Mouse (Mus musculus) heart, embryonic 13.5 days (tissue): ENCODE measurements around the gene Speer4b. TPM values are rescaled to one million over a fixed set of nuclear protein-coding genes. Genes with fewer than 3 reads are reported as not detected.
"Not testable (repeated sequence)": the region's sequence is repeated elsewhere in the genome, so short reads cannot be mapped to it uniquely, and the experiment has no call there.

Experiments used
- ATAC-seq: fragments of 200-750 bp; cut with Nextera tagmentation; 2 replicates; pipeline ENCODE4 v1.8.0; 2017; ENCODE audit warnings: moderate TSS enrichment; ENCODE audit not compliant: insufficient number of reproducible peaks, low FRiP score, low TSS enrichment; ENCODE audit errors: extremely low read depth
- H3K27ac ChIP-seq: fragments of 300-500 bp; sonication (generic); replicated peaks from 2 replicates; pipeline ENCODE4 v1.5.1; 2015; ENCODE audit warnings: moderate library complexity, mild to moderate bottlenecking, inconsistent platforms
- H3K27me3 ChIP-seq: fragments of 300-500 bp; sonication (generic); replicated peaks from 2 replicates; pipeline ENCODE4 v1.6.1; 2015; ENCODE audit warnings: mild to moderate bottlenecking, inconsistent platforms
- H3K36me3 ChIP-seq: fragments of 300-500 bp; sonication (generic); 2 replicates; pipeline ENCODE4 v1.6.1; 2015; ENCODE audit warnings: mild to moderate bottlenecking, inconsistent platforms
- H3K4me1 ChIP-seq: fragments of 300-500 bp; sonication (generic); 2 replicates; pipeline ENCODE4 v1.6.1; 2015; ENCODE audit warnings: inconsistent platforms
- H3K4me2 ChIP-seq: fragments of 300-500 bp; sonication (generic); 2 replicates; pipeline ENCODE4 v1.6.1; 2015; ENCODE audit warnings: inconsistent platforms, mild to moderate bottlenecking, moderate library complexity
- H3K4me3 ChIP-seq: fragments of 300-500 bp; sonication (generic); 2 replicates; pipeline ENCODE4 v1.5.1; 2015; ENCODE audit warnings: moderate library complexity, mild to moderate bottlenecking, inconsistent platforms
- H3K9ac ChIP-seq: fragments of 300-500 bp; sonication (generic); 2 replicates; pipeline ENCODE4 v1.6.1; 2015; ENCODE audit warnings: inconsistent platforms, mild to moderate bottlenecking, moderate library complexity
- H3K9me3 ChIP-seq: fragments of 300-500 bp; sonication (generic); 2 replicates; pipeline ENCODE4 v1.6.1; 2016; ENCODE audit warnings: inconsistent platforms
- WGBS: fragments of 180-500 bp; shearing (Covaris S2); methylation state at CpG from one replicate; pipeline ENCODE4 v1.1.7; 2015; ENCODE audit warnings: mixed read lengths; 5-methylcytosine and 5-hydroxymethylcytosine counted together
- polyA plus RNA-seq: library from polyadenylated mRNA; unstranded; fragments of >200 nt; fragmentation: Nextera tagmentation; extraction: Ambion mirVana; gene quantifications from 2 replicates; pipeline ENCODE4 v1.2.1, GENCODE M21; 2015

Speer4b gene
- polyA plus RNA-seq = not detected in 2 replicates

DNA sequence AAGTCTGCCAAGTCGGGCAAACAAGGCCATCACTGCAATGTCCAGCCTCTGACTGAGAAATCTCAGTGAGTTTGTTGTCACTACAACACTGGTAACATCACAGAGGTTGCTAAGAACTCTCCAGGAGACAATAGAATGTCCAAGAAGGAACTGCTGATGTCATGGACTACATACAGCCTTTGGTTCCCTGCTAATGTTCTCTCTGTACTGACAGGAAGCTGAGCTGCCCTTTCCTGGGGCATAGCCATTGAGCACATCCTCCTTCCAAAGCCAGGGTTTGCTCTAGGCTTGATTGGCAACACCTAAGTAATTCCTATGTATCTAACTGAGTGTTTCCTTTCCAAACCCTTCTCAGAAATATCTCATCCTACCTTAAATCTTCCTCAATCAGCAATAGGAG lies at the start of gene Speer4b:
TSS of gene Speer4b (minus strand) at position 101 of the 400 bp plus-strand sequence.
- WGBS = 62% methylated on average over 1 of the region's 1 CpGs
- H3K9ac ChIP-seq, H3K36me3 ChIP-seq, H3K27ac ChIP-seq, H3K4me1 ChIP-seq, ATAC-seq, H3K27me3 ChIP-seq, H3K4me2 ChIP-seq, H3K9me3 ChIP-seq, H3K4me3 ChIP-seq: not testable (repeated sequence)

DNA sequence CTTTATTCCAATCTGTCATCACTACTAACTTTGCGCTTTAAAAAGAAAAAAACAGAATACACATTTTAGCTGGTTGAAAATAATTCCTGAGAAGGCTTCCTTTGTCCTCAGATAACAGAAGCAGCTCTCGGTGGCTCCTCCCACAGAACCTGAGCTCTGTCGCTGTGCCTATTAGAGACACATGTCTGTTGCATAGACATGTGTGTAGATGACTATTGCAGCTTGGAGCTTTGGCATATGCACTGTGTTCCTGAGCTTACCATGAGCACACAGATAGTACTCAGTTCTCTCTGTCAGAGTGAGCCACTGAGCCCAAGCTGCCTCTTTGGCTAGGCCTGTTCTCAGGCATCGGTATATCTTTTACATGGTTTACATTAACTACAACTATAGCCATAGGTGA lies 48.1 kb upstream of the Speer4b start:
- H3K4me3 ChIP-seq = no peak overlapping the region
- no peak overlapping the region for H3K9ac ChIP-seq
- no peaks in the 10 kb centered on the region for H3K4me1 ChIP-seq
- no peak for ATAC-seq
- no peaks in the 10 kb centered on the region for H3K36me3 ChIP-seq
- no peaks in the 10 kb centered on the region for H3K27me3 ChIP-seq
- H3K9me3 ChIP-seq = no peaks in the 10 kb centered on the region
- H3K27ac ChIP-seq = no peak overlapping the region
- H3K4me2 ChIP-seq = no peak overlapping the region
- 67% methylated on average over 4 of the region's 4 CpGs for WGBS

DNA sequence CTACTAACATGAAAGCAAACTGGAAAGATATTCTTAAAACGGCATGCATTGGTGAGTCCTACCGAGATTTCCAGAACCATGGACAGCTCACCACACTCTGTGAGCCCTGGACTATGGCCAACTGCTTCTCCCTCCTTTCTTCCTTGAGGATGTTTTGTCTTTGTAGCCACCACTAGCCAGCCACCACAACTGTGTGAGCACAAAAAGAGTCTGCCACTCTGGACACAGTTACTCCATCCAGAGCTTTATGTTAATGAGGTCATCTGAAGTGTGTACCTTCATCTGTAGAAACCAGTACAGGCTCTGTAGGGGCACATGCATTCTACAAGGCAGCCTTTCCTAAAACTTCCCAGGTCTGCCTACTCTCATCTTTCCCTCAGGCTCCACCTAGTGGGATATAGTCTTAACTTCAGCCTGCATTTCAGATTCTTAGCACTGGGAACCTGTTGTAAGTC lies 43.6 kb upstream of the Speer4b start:
- H3K9ac ChIP-seq = no peak overlapping the region
- H3K9me3 ChIP-seq = no peaks in the 10 kb centered on the region
- H3K27me3 ChIP-seq = no peaks in the 10 kb centered on the region
- no peak overlapping the region for H3K27ac ChIP-seq
- no peaks in the 10 kb centered on the region for H3K4me1 ChIP-seq
- WGBS = 11% methylated on average over 2 of the region's 2 CpGs
- H3K4me2 ChIP-seq = no peak overlapping the region
- no peaks in the 10 kb centered on the region for H3K36me3 ChIP-seq
- ATAC-seq = no peak
- no peak overlapping the region for H3K4me3 ChIP-seq

DNA sequence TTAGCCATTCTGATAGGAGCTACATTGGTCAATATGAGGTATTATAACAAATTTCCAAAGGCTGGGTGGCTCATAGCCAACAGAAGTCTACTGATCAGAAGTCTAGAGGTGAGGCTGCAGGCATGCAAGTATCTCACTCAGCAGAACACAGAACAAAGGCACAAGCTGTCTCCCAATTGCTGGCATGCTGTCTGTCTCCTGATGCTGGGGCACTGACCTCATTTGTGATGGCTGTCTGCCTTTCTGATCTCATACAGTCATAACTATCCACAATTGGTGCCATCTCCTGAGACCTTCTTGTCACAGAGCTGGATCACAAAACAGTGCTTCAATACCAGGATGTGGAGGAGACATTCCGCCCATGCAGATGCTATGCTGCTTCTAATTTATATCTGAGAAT lies 25.7 kb upstream of the Speer4b start:
- WGBS = 65% methylated on average over 1 of the region's 1 CpGs
- H3K9me3 ChIP-seq = no peaks in the 10 kb centered on the region
- no peaks in the 10 kb centered on the region for H3K36me3 ChIP-seq
- no peak for ATAC-seq
- no peak overlapping the region for H3K27ac ChIP-seq
- H3K9ac ChIP-seq = no peak overlapping the region
- no peak overlapping the region for H3K4me3 ChIP-seq
- no peaks in the 10 kb centered on the region for H3K27me3 ChIP-seq
- H3K4me2 ChIP-seq = no peak overlapping the region
- no peaks in the 10 kb centered on the region for H3K4me1 ChIP-seq

DNA sequence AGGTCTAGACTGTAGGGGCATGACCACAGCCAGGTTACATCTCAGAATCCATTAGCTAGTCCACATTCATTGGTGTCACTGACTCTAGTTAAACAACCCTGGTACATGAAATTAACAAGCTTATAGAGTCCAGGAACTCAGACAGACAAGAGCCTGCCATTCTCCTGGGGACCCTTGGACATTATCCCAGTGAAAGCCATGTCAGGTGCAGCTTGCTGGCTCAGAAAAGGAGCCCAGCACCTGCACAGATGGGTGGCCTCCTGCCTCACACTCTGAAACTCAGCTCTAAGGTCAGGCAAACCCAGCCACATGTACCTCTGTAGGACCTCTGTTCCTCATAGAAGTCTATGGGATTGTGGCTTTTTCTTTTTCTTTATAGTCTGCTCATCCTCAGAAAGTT lies 17.5 kb upstream of the Speer4b start:
- no peaks in the 10 kb centered on the region for H3K27me3 ChIP-seq
- H3K4me3 ChIP-seq = no peak overlapping the region
- H3K9ac ChIP-seq = no peak overlapping the region
- no peaks in the 10 kb centered on the region for H3K4me1 ChIP-seq
- no peak overlapping the region for H3K4me2 ChIP-seq
- no peaks in the 10 kb centered on the region for H3K36me3 ChIP-seq
- no peaks in the 10 kb centered on the region for H3K9me3 ChIP-seq
- ATAC-seq = no peak
- H3K27ac ChIP-seq = no peak overlapping the region

DNA sequence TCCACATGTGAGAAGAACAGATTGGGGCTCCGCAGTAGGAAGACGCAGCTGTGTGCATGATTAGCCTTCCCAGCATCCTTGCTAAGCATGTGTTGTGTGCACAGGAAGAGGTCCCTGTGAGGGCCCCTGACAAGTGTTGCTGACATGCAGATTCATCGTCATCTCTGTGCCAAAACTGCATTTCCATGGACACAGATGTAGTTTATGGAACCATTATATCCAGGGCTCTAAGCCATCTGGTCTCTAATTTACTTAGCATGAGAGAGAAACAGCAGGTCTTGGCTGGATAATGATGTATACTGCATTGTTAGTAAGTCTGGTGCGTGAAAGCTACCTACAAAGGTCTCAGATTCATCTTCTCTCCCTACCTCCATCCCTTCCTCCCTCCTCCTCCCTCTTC lies 10.3 kb downstream of the Speer4b start:
- Histone ChIP-seq H3K4me2 (no peak overlapping the region), H3K27ac (no peak overlapping the region), H3K36me3 (no peaks in the 10 kb centered on the region), H3K27me3 (no peaks in the 10 kb centered on the region), H3K9me3 (no peaks in the 10 kb centered on the region), H3K4me1 (no peaks in the 10 kb centered on the region), H3K9ac (no peak overlapping the region), H3K4me3 (no peak overlapping the region)
- 74% methylated on average over 4 of the region's 4 CpGs for WGBS
- ATAC-seq = no peak

DNA sequence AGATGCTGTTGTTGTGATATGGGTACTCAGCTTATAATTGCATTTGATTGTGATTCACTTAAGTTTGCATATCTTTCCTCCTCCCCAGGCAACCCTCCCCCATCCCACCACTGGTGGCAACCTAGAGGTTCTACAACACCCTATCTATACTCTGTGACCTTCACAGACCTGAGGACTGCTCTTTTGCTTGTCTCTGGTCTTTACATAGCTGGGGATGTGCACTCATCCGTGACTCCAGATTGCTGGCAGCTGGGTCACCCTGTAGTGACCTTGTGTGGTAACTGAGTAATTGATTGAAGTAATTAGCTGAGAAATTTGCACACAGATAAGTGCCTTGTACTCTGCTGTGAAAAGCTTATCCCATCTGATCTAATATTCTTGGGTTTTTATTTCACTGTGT lies 15.1 kb downstream of the Speer4b start:
- no peaks in the 10 kb centered on the region for H3K4me1 ChIP-seq
- no peaks in the 10 kb centered on the region for H3K9me3 ChIP-seq
- H3K4me3 ChIP-seq = no peak overlapping the region
- H3K27ac ChIP-seq = no peak overlapping the region
- H3K36me3 ChIP-seq = no peaks in the 10 kb centered on the region
- no peak overlapping the region for H3K9ac ChIP-seq
- H3K27me3 ChIP-seq = no peaks in the 10 kb centered on the region
- 47% methylated on average over 1 of the region's 1 CpGs for WGBS
- ATAC-seq = no peak
- no peak overlapping the region for H3K4me2 ChIP-seq

DNA sequence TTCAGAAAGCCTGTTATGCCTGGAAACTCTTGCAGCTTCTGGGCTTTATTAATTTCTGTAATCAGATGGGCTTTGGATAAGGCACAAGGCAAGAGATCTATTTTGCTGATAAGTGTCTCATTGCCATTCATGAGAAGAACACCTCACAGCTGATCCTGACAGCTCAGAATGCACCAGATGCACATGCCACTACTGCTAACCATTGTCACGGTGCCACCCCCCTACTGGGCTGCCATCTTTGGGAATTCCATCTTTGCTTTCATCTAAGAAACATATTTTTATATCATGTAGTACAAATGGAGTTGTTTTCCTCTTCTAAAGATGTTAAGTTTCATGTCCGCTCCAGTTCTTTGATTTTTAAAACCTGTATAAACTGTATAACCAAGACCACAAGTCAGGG lies 19.5 kb downstream of the Speer4b start:
- WGBS = 73% methylated on average over 2 of the region's 2 CpGs
- Histone ChIP-seq H3K27me3 (no peaks in the 10 kb centered on the region), H3K4me2 (no peak overlapping the region), H3K4me3 (no peak overlapping the region), H3K27ac (no peak overlapping the region), H3K9me3 (no peaks in the 10 kb centered on the region), H3K36me3 (no peaks in the 10 kb centered on the region), H3K9ac (no peak overlapping the region), H3K4me1 (no peaks in the 10 kb centered on the region)
- no peak for ATAC-seq

DNA sequence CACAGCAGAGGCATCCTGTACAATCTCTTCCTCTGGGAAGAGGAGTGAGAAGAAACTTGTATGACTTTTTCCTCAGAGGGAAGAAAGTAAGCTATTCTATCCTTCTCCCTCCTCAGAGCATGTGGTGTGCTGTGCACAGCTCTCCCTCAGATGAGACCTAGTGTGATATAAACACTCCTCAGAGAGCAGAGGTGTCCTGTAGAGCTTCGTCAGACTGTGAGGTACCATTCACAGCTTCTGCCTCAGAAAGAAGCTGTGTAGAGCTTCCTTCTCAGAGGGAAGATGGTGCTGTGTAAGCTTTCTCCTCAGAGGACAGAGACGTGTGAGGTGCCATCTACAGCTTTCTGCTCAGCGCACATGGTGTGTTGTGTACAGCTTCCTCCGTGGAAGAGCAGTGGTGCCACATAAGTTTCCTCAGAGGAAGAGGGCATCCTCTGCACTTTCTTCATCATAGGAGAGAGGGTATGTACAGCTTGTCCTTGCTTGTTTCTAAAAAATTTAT lies 26.2 kb downstream of the Speer4b start:
- H3K4me2 ChIP-seq = no peak overlapping the region
- ATAC-seq = no peak
- H3K4me1 ChIP-seq = no peaks in the 10 kb centered on the region
- WGBS = 70% methylated on average over 4 of the region's 4 CpGs
- no peaks in the 10 kb centered on the region for H3K36me3 ChIP-seq
- H3K27me3 ChIP-seq = no peaks in the 10 kb centered on the region
- H3K9me3 ChIP-seq = no peaks in the 10 kb centered on the region
- no peak overlapping the region for H3K9ac ChIP-seq
- H3K4me3 ChIP-seq = no peak overlapping the region
- no peak overlapping the region for H3K27ac ChIP-seq

DNA sequence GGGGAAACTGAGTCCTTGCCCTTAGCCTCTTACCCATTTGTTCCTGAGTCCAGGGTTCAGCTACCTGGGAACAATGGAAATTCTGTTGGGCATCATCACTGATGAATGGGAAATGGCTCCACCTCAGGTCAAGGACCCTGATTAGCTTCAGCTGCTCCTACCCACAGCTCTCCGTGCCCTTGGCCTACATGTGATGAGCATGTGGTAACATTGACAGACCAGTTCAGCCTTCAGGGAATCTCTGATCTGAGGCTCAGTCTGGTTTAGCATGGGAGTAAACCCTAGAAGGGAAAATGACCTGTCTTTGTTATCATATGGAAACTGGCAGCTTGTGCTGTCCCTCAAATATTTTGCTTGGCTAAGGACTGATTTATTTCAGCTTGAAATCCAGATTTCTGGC lies 43.6 kb downstream of the Speer4b start:
- H3K9ac ChIP-seq = no peak overlapping the region
- no peaks in the 10 kb centered on the region for H3K27me3 ChIP-seq
- no peaks in the 10 kb centered on the region for H3K9me3 ChIP-seq
- H3K4me3 ChIP-seq = no peak overlapping the region
- ATAC-seq = no peak
- no peak overlapping the region for H3K27ac ChIP-seq
- H3K36me3 ChIP-seq = no peaks in the 10 kb centered on the region
- WGBS = 54% methylated on average over 1 of the region's 1 CpGs
- H3K4me1 ChIP-seq = no peaks in the 10 kb centered on the region
- H3K4me2 ChIP-seq = no peak overlapping the region

DNA sequence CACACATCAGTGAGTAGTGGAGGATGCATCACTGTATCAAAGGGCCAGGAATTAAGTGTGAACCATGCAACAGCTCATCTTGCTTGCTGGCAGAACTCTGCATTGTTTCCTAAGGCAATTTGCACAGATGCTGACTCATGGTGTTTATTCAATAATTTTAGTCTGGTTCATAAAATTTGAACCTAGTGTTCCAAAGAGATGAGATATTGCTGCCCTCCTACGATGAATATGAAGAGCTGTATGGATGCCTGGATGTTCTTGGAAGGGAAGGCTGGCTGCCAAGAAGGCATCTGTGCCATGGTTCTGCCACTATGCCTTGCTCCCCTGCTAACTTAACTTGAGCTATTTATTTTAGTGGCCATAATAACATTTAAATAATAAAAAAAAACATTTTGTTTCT lies 44.3 kb downstream of the Speer4b start:
- no peak overlapping the region for H3K9ac ChIP-seq
- WGBS = 81% methylated on average over 1 of the region's 1 CpGs
- H3K36me3 ChIP-seq = no peaks in the 10 kb centered on the region
- H3K9me3 ChIP-seq = no peaks in the 10 kb centered on the region
- no peaks in the 10 kb centered on the region for H3K27me3 ChIP-seq
- H3K27ac ChIP-seq = no peak overlapping the region
- no peak overlapping the region for H3K4me2 ChIP-seq
- no peak overlapping the region for H3K4me3 ChIP-seq
- H3K4me1 ChIP-seq = no peaks in the 10 kb centered on the region
- ATAC-seq = no peak

DNA sequence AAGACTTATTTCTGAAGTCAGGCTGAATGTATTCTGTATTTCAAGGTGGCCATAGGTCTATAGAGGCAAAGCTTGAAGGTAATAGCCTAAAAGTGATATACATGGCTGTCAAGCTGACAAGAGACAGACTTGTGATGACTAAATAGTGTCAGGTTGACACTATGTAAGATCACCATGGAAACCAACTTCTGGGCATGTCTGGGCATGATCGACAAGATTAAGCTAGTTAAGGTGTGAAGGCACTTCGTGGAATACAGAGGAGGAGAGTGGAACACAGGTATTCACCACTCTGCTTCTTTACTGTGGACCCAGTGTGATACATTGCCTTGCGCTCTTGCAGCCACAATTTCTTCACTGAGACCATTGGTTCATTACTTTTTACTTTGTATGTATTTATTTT lies 46.9 kb downstream of the Speer4b start:
- H3K36me3 ChIP-seq = no peaks in the 10 kb centered on the region
- no peak overlapping the region for H3K4me3 ChIP-seq
- no peak overlapping the region for H3K27ac ChIP-seq
- H3K9me3 ChIP-seq = no peaks in the 10 kb centered on the region
- H3K4me2 ChIP-seq = no peak overlapping the region
- no peaks in the 10 kb centered on the region for H3K4me1 ChIP-seq
- H3K9ac ChIP-seq = no peak overlapping the region
- ATAC-seq = no peak
- 77% methylated on average over 3 of the region's 3 CpGs for WGBS
- no peaks in the 10 kb centered on the region for H3K27me3 ChIP-seq
